Mouse (Mus musculus): ENCODE measurements around the gene Rbfox1. TPM values are rescaled to one million over a fixed set of nuclear protein-coding genes. Genes with fewer than 3 reads are reported as not detected.

The Rbfox1 gene
- total and polyA plus RNA-seq, 3 experiments, result 31.6 to 58.1 (median 52.9) TPM

GRCm38 (mm10) chr16:6349381-6349780 lies 464.2 kb downstream of the Rbfox1 start:
- H3K27ac ChIP-seq, result no peak overlapping the region
- no peak overlapping the region for H3K4me3 ChIP-seq
- 39% methylated on average over 16 of the region's 16 CpGs for WGBS
- H3K36me3 ChIP-seq (ENCODE audit: control insufficient read depth, insufficient read depth, low read length), result no peaks in the 10 kb centered on the region
- no peaks in the 10 kb centered on the region for H3K4me1 ChIP-seq (ENCODE audit: control insufficient read depth, insufficient read depth, low read length)
- no peaks in the 10 kb centered on the region for H3K79me2 ChIP-seq (replicated peaks; ENCODE audit: control insufficient read depth, insufficient read depth, low read length)
- no peak for TF ChIP-seq POLR2A (IDR thresholded peaks at IDR 0.05; ENCODE audit: insufficient read depth, low read depth, low read length)
- no peak for TF ChIP-seq EP300 (IDR thresholded peaks at IDR 0.05; ENCODE audit: insufficient read depth, low read depth, low read length)
- TF ChIP-seq CTCF (IDR thresholded peaks at IDR 0.05), result no peak
- H3K27me3 ChIP-seq (ENCODE audit: control insufficient read depth, insufficient read depth, low read length), result no peaks in the 10 kb centered on the region; the same call in 1 of the 2 replicates
- no peak for DNase-seq
- intact Hi-C loops (cut with DNase I), result no loop called here
- H3K9ac ChIP-seq (ENCODE audit: low read depth, low read length), result no peak overlapping the region

GRCm38 (mm10) chr16:6350256-6350655 lies 465.1 kb downstream of the Rbfox1 start:
- no peak for DNase-seq
- H3K27ac ChIP-seq, result no peak overlapping the region
- no peaks in the 10 kb centered on the region; the same call in 1 of the 2 replicates for H3K27me3 ChIP-seq (ENCODE audit: control insufficient read depth, insufficient read depth, low read length)
- intact Hi-C loops (cut with DNase I), result no loop called here
- TF ChIP-seq POLR2A (IDR thresholded peaks at IDR 0.05; ENCODE audit: insufficient read depth, low read depth, low read length), result no peak
- no peak for TF ChIP-seq EP300 (IDR thresholded peaks at IDR 0.05; ENCODE audit: insufficient read depth, low read depth, low read length)
- no peak for TF ChIP-seq CTCF (IDR thresholded peaks at IDR 0.05)
- H3K4me1 ChIP-seq (ENCODE audit: control insufficient read depth, insufficient read depth, low read length), result no peaks in the 10 kb centered on the region
- no peaks in the 10 kb centered on the region for H3K79me2 ChIP-seq (replicated peaks; ENCODE audit: control insufficient read depth, insufficient read depth, low read length)
- H3K4me3 ChIP-seq, result no peak overlapping the region
- H3K9ac ChIP-seq (ENCODE audit: low read depth, low read length), result no peak overlapping the region
- H3K36me3 ChIP-seq (ENCODE audit: control insufficient read depth, insufficient read depth, low read length), result no peaks in the 10 kb centered on the region
- 81% methylated on average over 11 of the region's 11 CpGs for WGBS

- H3K27me3 ChIP-seq (ENCODE audit: control insufficient read depth, insufficient read depth, low read length), result no peaks in the 10 kb centered on the region; the same call in 1 of the 2 replicates
- no peak for TF ChIP-seq POLR2A (IDR thresholded peaks at IDR 0.05; ENCODE audit: insufficient read depth, low read depth, low read length)
- TF ChIP-seq CTCF (IDR thresholded peaks at IDR 0.05), result no peak
- TF ChIP-seq EP300 (IDR thresholded peaks at IDR 0.05; ENCODE audit: insufficient read depth, low read depth, low read length), result no peak
- no peaks in the 10 kb centered on the region for H3K4me1 ChIP-seq (ENCODE audit: control insufficient read depth, insufficient read depth, low read length)
- H3K9ac ChIP-seq (ENCODE audit: low read depth, low read length), result no peak overlapping the region
- H3K36me3 ChIP-seq (ENCODE audit: control insufficient read depth, insufficient read depth, low read length), result no peaks in the 10 kb centered on the region
- DNase-seq, result no peak
- 73% methylated on average over 5 of the region's 5 CpGs for WGBS
- H3K79me2 ChIP-seq (replicated peaks; ENCODE audit: control insufficient read depth, insufficient read depth, low read length), result no peaks in the 10 kb centered on the region
- intact Hi-C loops (cut with DNase I), result no loop called here
- no peak overlapping the region for H3K27ac ChIP-seq
- no peak overlapping the region for H3K4me3 ChIP-seq
Observed at GRCm38 (mm10) chr16:6353191-6353590, 468.0 kb downstream of the Rbfox1 start.

DNA sequence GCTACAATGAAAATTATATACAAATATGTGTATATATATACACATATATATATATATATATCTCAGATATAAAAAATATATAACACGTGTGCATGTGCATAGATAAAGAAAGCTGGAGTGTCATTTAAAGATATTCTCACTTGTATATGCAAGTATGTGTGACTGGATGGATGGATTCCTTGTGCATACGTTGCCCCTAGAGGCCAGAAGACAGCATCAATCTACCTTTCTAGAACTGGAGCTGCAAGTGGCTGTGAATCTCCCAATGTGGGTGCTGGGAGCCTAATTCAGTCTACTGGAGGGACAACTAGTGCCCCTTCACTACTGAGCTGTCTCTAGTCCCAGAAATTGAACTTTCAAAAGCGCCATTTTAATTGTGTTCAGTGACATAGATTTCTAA lies 471.8 kb downstream of the Rbfox1 start:
- no peak overlapping the region for H3K27ac ChIP-seq
- H3K4me1 ChIP-seq (ENCODE audit: control insufficient read depth, insufficient read depth, low read length), result no peaks in the 10 kb centered on the region
- no peaks in the 10 kb centered on the region for H3K36me3 ChIP-seq (ENCODE audit: control insufficient read depth, insufficient read depth, low read length)
- no peaks in the 10 kb centered on the region for H3K27me3 ChIP-seq (ENCODE audit: control insufficient read depth, insufficient read depth, low read length)
- no peak for DNase-seq
- H3K9ac ChIP-seq (ENCODE audit: low read depth, low read length), result no peak overlapping the region
- H3K79me2 ChIP-seq (replicated peaks; ENCODE audit: control insufficient read depth, insufficient read depth, low read length), result no peaks in the 10 kb centered on the region
- TF ChIP-seq CTCF (IDR thresholded peaks at IDR 0.05) (no peak), POLR2A (IDR thresholded peaks at IDR 0.05; ENCODE audit: insufficient read depth, low read depth, low read length) (no peak), EP300 (IDR thresholded peaks at IDR 0.05; ENCODE audit: insufficient read depth, low read depth, low read length) (no peak)
- H3K4me3 ChIP-seq, result no peak overlapping the region
- intact Hi-C loops (cut with DNase I), result no loop called here
- 63% methylated on average over 3 of the region's 3 CpGs for WGBS

- no peak for TF ChIP-seq POLR2A (IDR thresholded peaks at IDR 0.05; ENCODE audit: insufficient read depth, low read depth, low read length)
- no peak for TF ChIP-seq EP300 (IDR thresholded peaks at IDR 0.05; ENCODE audit: insufficient read depth, low read depth, low read length)
- TF ChIP-seq CTCF (IDR thresholded peaks at IDR 0.05), result no peak
- H3K9ac ChIP-seq (ENCODE audit: low read depth, low read length), result no peak overlapping the region
- no peak overlapping the region for H3K27ac ChIP-seq
- no peak overlapping the region for H3K4me3 ChIP-seq
- H3K36me3 ChIP-seq (ENCODE audit: control insufficient read depth, insufficient read depth, low read length), result no peaks in the 10 kb centered on the region
- intact Hi-C loops (cut with DNase I), result no loop called here
- no peaks in the 10 kb centered on the region for H3K27me3 ChIP-seq (ENCODE audit: control insufficient read depth, insufficient read depth, low read length)
- DNase-seq, result no peak
- H3K79me2 ChIP-seq (replicated peaks; ENCODE audit: control insufficient read depth, insufficient read depth, low read length), result no peaks in the 10 kb centered on the region
- 79% methylated on average over 2 of the region's 2 CpGs for WGBS
- no peaks in the 10 kb centered on the region for H3K4me1 ChIP-seq (ENCODE audit: control insufficient read depth, insufficient read depth, low read length)
Observed at GRCm38 (mm10) chr16:6365793-6366192, 480.6 kb downstream of the Rbfox1 start.

DNA sequence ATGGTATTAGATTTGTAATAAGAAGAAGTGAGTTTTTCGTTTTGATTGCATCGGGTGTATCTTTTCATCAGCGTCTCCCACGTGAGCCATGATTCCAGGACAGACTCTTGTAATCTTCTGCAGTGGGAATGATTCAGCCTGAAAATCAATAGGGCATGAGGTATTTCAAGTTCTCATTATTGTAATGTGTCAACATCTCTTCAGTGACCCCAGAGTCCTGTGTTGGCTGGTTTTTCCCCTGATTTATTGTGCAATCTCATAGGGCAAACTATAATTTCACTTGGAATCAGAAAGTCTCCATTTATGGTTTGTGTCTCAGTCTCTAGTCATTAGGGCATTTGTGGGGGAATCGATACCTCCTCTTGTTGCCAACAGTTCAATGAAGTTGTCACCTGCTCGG lies 481.5 kb downstream of the Rbfox1 start:
- Histone ChIP-seq H3K4me3 (no peak overlapping the region), H3K36me3 (ENCODE audit: control insufficient read depth, insufficient read depth, low read length) (no peaks in the 10 kb centered on the region), H3K27me3 (ENCODE audit: control insufficient read depth, insufficient read depth, low read length) (no peaks in the 10 kb centered on the region), H3K9ac (ENCODE audit: low read depth, low read length) (no peak overlapping the region), H3K4me1 (ENCODE audit: control insufficient read depth, insufficient read depth, low read length) (no peaks in the 10 kb centered on the region), H3K79me2 (replicated peaks; ENCODE audit: control insufficient read depth, insufficient read depth, low read length) (no peaks in the 10 kb centered on the region), H3K27ac (no peak overlapping the region)
- no peak for DNase-seq
- 75% methylated on average over 6 of the region's 6 CpGs for WGBS
- intact Hi-C loops (cut with DNase I), result no loop called here
- TF ChIP-seq CTCF (IDR thresholded peaks at IDR 0.05) (no peak), POLR2A (IDR thresholded peaks at IDR 0.05; ENCODE audit: insufficient read depth, low read depth, low read length) (no peak), EP300 (IDR thresholded peaks at IDR 0.05; ENCODE audit: insufficient read depth, low read depth, low read length) (no peak)
